Mouse (Mus musculus) cortical plate, adult 2 months (tissue): ENCODE data around the gene Taar9.

Experiments
- CTCF ChIP-seq: fragments of 200-500 bp; IDR thresholded peaks from 2 replicates; pipeline ENCODE4 v1.5.1; 2011; ENCODE audit warnings: mild to moderate bottlenecking, control low read depth, low read length; ENCODE audit not compliant: insufficient read depth; ENCODE audit errors: extremely low read depth
- POLR2A ChIP-seq: fragments of 200-500 bp; IDR thresholded peaks from 2 replicates; pipeline ENCODE4 v1.6.1; 2011; ENCODE audit warnings: mild to moderate bottlenecking, low read length, control low read depth; ENCODE audit not compliant: insufficient read depth; ENCODE audit errors: extremely low read depth

DNA sequence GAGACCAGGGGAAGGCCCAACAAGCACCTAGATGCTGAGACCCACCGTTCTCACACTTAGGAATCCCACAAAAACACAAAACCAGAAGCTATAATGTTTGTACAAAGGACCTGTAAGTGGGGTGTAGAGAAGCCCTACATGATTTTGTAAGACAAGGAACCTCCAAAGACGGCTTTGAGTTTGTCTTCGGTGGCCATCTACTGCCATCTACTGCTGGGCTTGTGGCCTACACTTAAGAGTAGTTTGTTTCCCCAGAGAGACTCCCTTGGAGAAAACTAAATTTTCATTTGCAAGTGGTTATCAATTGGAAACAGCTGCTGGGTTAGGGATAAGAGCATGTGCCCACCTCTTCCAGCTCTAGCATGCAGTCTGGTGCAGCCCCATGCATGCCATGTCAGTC lies 29.2 kb downstream of the Taar9 start:
- peak; percentile 78 for TF ChIP-seq CTCF
- TF ChIP-seq POLR2A = no peak
